Mouse (Mus musculus) activated CD4-positive, CD25-positive, alpha-beta regulatory T cell (primary cell): ENCODE results near the gene Mpc2. TPM values are rescaled to one million over a fixed set of nuclear protein-coding genes. Genes with fewer than 3 reads are reported as not detected.

Source experiments
- polyA plus RNA-seq, 2 experiments: library from polyadenylated mRNA; unstranded; fragments of 100-300 nt; shearing (Covaris generic); gene quantifications; one replicate each; pipeline ENCODE4 v1.2.1; 2017

Mpc2 gene
- polyA plus RNA-seq = 100 to 1,000 TPM; 131 to 138 TPM

DNA sequence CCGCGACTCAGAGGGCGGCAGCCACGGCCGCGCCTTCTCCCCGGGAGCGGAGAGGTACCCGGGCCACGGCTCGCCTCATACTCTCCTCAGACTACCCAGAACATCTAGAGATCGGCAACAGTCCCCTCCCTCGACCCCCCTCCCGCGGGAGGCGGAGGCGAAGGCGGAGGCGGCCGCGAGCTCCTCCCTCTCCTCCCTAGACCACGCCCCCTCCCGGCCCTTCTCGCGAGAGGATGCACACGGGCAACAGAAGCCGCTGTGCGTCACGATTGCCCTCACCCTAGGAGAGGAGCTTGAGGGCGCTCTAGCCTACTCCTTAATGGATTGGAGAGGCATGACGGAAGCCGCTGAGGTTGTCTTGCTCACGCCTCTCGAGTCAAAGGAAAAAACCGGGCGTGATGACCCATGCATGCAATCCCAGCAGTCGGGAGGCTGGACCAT, at the start of gene Mpc2, which contains the start of gene Dcaf6:
Mpc2 (plus strand) TSS at position 278 of the 441 bp plus-strand sequence.
Dcaf6 (minus strand) TSS at position 116 of the 441 bp plus-strand sequence.

GRCm38 (mm10) chr1:165484688-165485233, 24.3 kb downstream of the Mpc2 start, which contains the start of gene Adcy10:
Gene Adcy10 (plus strand): TSS chr1:165485183.

Other genes with a start within 250 kb of the Mpc2 start
- gene Tiprl, start 223.6 kb upstream of the Mpc2 start, polyA plus RNA-seq = 10 to 100 TPM; 75.2 to 80.4 TPM
- gene Gpr161, start 164.8 kb upstream of the Mpc2 start, polyA plus RNA-seq = under 1 TPM; 0.11 to 0.54 TPM
- gene Dcaf6, start 162 bp upstream of the Mpc2 start, polyA plus RNA-seq = 10 to 100 TPM in 1 of 2 experiments, 1 to 10 TPM in 1; 6.0 to 10.5 TPM
- under 1 TPM in 1 of 2 experiments, not detected in 1; 0.65 TPM for gene Adcy10, start 24.5 kb downstream of the Mpc2 start, polyA plus RNA-seq
- 1 to 10 TPM in 1 of 2 experiments, under 1 TPM in 1; 0.97 to 2.1 TPM for gene Mpzl1, start 173.9 kb downstream of the Mpc2 start, polyA plus RNA-seq
- 100 to 1,000 TPM; 211 to 222 TPM for gene Rcsd1, start 249.1 kb downstream of the Mpc2 start, polyA plus RNA-seq